In genomic region chr19:47279788-47280532, GRCm38 (mm10) we compare ENCODE assay signal across 9 mouse cellular contexts.
DNase-seq lines count a peak whose midpoint lies in the region; ATAC-seq lines count a peak whose summit lies in the region.
"Had no signal": no experiment of that assay in that cellular context is flagged by ENCODE, and none has a peak within 500 bp of the region (broad histone marks: within the 10 kb centered on the region; RNA-seq: fewer than 3 reads in every experiment).

No protein-coding gene starts in this region.

- no peaks in the 10 kb centered on the region for H3K27me3 ChIP-seq in embryonic facial prominence, embryonic 15.5 days
- no peaks in the 10 kb centered on the region for H3K27me3 ChIP-seq in heart, embryonic 11.5 days (ENCODE audit: control insufficient read depth, insufficient read depth, low read length)
- H3K27me3 ChIP-seq in limb, embryonic 15.5 days: no peaks in the 10 kb centered on the region
- H3K27me3 ChIP-seq: midbrain, embryonic 12.5 days had no signal

- no peak overlapping the region for H3K9ac ChIP-seq in embryonic facial prominence, embryonic 15.5 days
- H3K9ac ChIP-seq in heart, embryonic 11.5 days (ENCODE audit: low read depth, low read length): peak overlapping the region; percentile 28; the same call in 1 of the 2 replicates
- no peak overlapping the region for H3K9ac ChIP-seq in limb, embryonic 15.5 days
- H3K9ac ChIP-seq: midbrain, embryonic 12.5 days had no signal

- DNase-seq in adrenal gland, postnatal 10 days: peak; percentile 83
- no peak for DNase-seq in adrenal gland, adult 8-10 months
- DNase-seq in kidney, postnatal 14 days: peak; percentile 66
- peak; percentile 91 for DNase-seq in skeletal muscle tissue, adult 2 months (ENCODE audit: low read depth, low spot score)
- DNase-seq in thymus, postnatal 10 days (ENCODE audit: low spot score in 2 of 2): no peak

- peak overlapping the region; percentile 93 for H3K27ac ChIP-seq in embryonic facial prominence, embryonic 15.5 days (replicated peaks)
- H3K27ac ChIP-seq in heart, embryonic 11.5 days (ENCODE audit: low read depth, low read length): peak overlapping the region; percentile 74
- peak overlapping the region; percentile 89 for H3K27ac ChIP-seq in limb, embryonic 15.5 days
- H3K27ac ChIP-seq: midbrain, embryonic 12.5 days had no signal

- no peak overlapping the region for H3K4me3 ChIP-seq in embryonic facial prominence, embryonic 15.5 days (replicated peaks)
- no peak overlapping the region for H3K4me3 ChIP-seq in heart, embryonic 11.5 days (ENCODE audit: low read depth, low read length)
- no peak overlapping the region for H3K4me3 ChIP-seq in limb, embryonic 15.5 days
- H3K4me3 ChIP-seq: midbrain, embryonic 12.5 days had no signal

- WGBS in embryonic facial prominence, embryonic 15.5 days: 54% methylated on average over 15 of the region's 15 CpGs
- WGBS in heart, embryonic 11.5 days (ENCODE audit: insufficient replicate concordance): 66% methylated on average over 15 of the region's 15 CpGs
- 53% methylated on average over 15 of the region's 15 CpGs for WGBS in limb, embryonic 15.5 days

- no peaks in the 10 kb centered on the region for H3K9me3 ChIP-seq in embryonic facial prominence, embryonic 15.5 days (replicated peaks)
- H3K9me3 ChIP-seq in heart, embryonic 11.5 days (replicated peaks; ENCODE audit: control insufficient read depth, low read length): 0 out of 2 replicates have a peak, but pooled peaks cover 3% of the 10 kb centered on the region
- H3K9me3 ChIP-seq in limb, embryonic 15.5 days: no peaks in the 10 kb centered on the region
- H3K9me3 ChIP-seq: midbrain, embryonic 12.5 days had no signal

- H3K4me1 ChIP-seq in embryonic facial prominence, embryonic 15.5 days: peaks cover 62% of the 10 kb centered on the region
- H3K4me1 ChIP-seq in heart, embryonic 11.5 days (ENCODE audit: control insufficient read depth, insufficient read depth, low read length): peaks cover 29% of the 10 kb centered on the region
- peaks cover 47% of the 10 kb centered on the region for H3K4me1 ChIP-seq in limb, embryonic 15.5 days
- H3K4me1 ChIP-seq: midbrain, embryonic 12.5 days had no signal

- peak; percentile 71 for ATAC-seq in embryonic facial prominence, embryonic 15.5 days (ENCODE audit: insufficient number of reproducible peaks, low FRiP score, low TSS enrichment, low read depth)
- no peak for ATAC-seq in heart, embryonic 11.5 days (replicated peaks; ENCODE audit: insufficient number of reproducible peaks, low FRiP score, low TSS enrichment)
- ATAC-seq in limb, embryonic 15.5 days (ENCODE audit: insufficient number of reproducible peaks, low FRiP score, low TSS enrichment, low read depth): peak; percentile 65

- H3K4me2 ChIP-seq in embryonic facial prominence, embryonic 15.5 days (replicated peaks): no peak overlapping the region
- no peak overlapping the region for H3K4me2 ChIP-seq in heart, embryonic 11.5 days
- no peak overlapping the region; the same call in 1 of the 2 replicates for H3K4me2 ChIP-seq in limb, embryonic 15.5 days
- H3K4me2 ChIP-seq: midbrain, embryonic 12.5 days had no signal

- peaks cover 86% of the 10 kb centered on the region for H3K36me3 ChIP-seq in embryonic facial prominence, embryonic 15.5 days
- H3K36me3 ChIP-seq in heart, embryonic 11.5 days (ENCODE audit: control insufficient read depth, insufficient read depth, low read length): peaks cover 40% of the 10 kb centered on the region
- H3K36me3 ChIP-seq in limb, embryonic 15.5 days: peaks cover 88% of the 10 kb centered on the region

Comparison
In these comparisons a context has a peak if more than half of its experiments do, and no peak if none do; other contexts are left out.
1. DNase-seq: peak in adrenal gland, postnatal 10 days (single experiment), kidney, postnatal 14 days (single experiment) and skeletal muscle tissue, adult 2 months (single experiment); none in adrenal gland, adult 8-10 months (single experiment) and thymus, postnatal 10 days (0 of 2).
2. Peak in every context shown above with its lines, with median percentiles within 50 percentile points of each other: H3K27ac ChIP-seq.